Mouse (Mus musculus): ENCODE measurements around the gene Pacrg. TPM values are rescaled to one million over a fixed set of nuclear protein-coding genes. Genes with fewer than 3 reads are reported as not detected.

Gene Pacrg
- polyA plus RNA-seq, 1 experiment from 2014 or later = 2.2 TPM

DNA sequence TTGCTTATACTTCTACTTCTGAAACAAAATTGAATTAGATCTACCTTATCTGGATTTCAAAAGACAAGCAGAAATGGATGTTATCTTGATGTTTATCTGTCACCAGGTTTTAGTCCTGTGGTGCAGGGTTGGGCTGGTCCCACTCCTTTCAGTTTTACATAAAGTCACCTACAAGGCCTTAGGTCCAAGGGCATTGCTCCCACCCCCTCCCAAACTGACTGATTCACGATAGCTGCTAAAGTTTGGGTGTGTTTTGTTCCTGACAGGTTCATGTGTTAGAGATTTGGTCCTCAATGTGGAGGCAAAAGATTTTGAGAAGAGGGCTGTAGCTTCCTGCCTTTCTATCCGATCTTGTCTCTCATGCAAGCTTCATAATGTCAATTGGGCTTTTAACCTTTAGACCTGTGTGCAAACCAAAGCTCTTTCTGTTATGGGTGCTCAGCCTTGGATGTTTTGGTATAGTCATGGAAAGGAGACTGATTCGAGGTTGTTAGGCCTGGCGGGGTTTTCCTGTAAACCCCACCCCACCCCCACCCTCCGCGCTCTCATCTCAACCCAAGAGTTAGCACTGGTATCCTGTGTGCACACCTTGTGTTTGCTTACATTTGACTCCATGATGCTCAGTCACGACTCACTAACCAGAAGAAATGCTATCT lies 407.5 kb downstream of the Pacrg start:
- no peaks in the 10 kb centered on the region for H3K9me3 ChIP-seq
- no peak overlapping the region for H3K4me2 ChIP-seq (replicated peaks)
- H3K27me3 ChIP-seq = no peaks in the 10 kb centered on the region
- no peaks in the 10 kb centered on the region for H3K4me1 ChIP-seq
- no peak overlapping the region for H3K4me3 ChIP-seq
- WGBS = 89% methylated on average over 7 of the region's 7 CpGs
- no peak overlapping the region for H3K27ac ChIP-seq
- no peaks in the 10 kb centered on the region for H3K36me3 ChIP-seq
- no peak overlapping the region for H3K9ac ChIP-seq
- no peak for ATAC-seq (ENCODE audit: insufficient number of reproducible peaks, insufficient read depth, low FRiP score, low TSS enrichment)

- H3K36me3 ChIP-seq = no peaks in the 10 kb centered on the region
- no peak for ATAC-seq (ENCODE audit: insufficient number of reproducible peaks, insufficient read depth, low FRiP score, low TSS enrichment)
- no peak overlapping the region for H3K4me3 ChIP-seq
- no peaks in the 10 kb centered on the region for H3K4me1 ChIP-seq
- H3K27ac ChIP-seq = no peak overlapping the region
- 61% methylated on average over 6 of the region's 6 CpGs for WGBS
- H3K27me3 ChIP-seq = no peaks in the 10 kb centered on the region
- H3K9me3 ChIP-seq = no peaks in the 10 kb centered on the region
- no peak overlapping the region for H3K9ac ChIP-seq
- H3K4me2 ChIP-seq (replicated peaks) = no peak overlapping the region
Observed at GRCm38 (mm10) chr17:10431849-10432524, 408.1 kb downstream of the Pacrg start.

- Histone ChIP-seq H3K27ac (no peak overlapping the region), H3K4me3 (no peak overlapping the region), H3K4me1 (no peaks in the 10 kb centered on the region), H3K9me3 (no peaks in the 10 kb centered on the region), H3K36me3 (no peaks in the 10 kb centered on the region), H3K4me2 (replicated peaks) (no peak overlapping the region), H3K27me3 (no peaks in the 10 kb centered on the region), H3K9ac (no peak overlapping the region)
- no peak for ATAC-seq (ENCODE audit: insufficient number of reproducible peaks, insufficient read depth, low FRiP score, low TSS enrichment)
- 80% methylated on average over 4 of the region's 4 CpGs for whole genome bisulfite sequencing
Observed at GRCm38 (mm10) chr17:10430831-10431230, 409.3 kb downstream of the Pacrg start.

- Histone ChIP-seq H3K9me3 (no peaks in the 10 kb centered on the region), H3K4me3 (no peak overlapping the region), H3K27me3 (no peaks in the 10 kb centered on the region), H3K4me2 (replicated peaks) (no peak overlapping the region), H3K4me1 (no peaks in the 10 kb centered on the region), H3K9ac (no peak overlapping the region), H3K27ac (no peak overlapping the region), H3K36me3 (no peaks in the 10 kb centered on the region)
- no peak for ATAC-seq (ENCODE audit: insufficient number of reproducible peaks, insufficient read depth, low FRiP score, low TSS enrichment)
- WGBS = 86% methylated on average over 11 of the region's 11 CpGs
Observed at GRCm38 (mm10) chr17:10429406-10429805, 410.7 kb downstream of the Pacrg start.

DNA sequence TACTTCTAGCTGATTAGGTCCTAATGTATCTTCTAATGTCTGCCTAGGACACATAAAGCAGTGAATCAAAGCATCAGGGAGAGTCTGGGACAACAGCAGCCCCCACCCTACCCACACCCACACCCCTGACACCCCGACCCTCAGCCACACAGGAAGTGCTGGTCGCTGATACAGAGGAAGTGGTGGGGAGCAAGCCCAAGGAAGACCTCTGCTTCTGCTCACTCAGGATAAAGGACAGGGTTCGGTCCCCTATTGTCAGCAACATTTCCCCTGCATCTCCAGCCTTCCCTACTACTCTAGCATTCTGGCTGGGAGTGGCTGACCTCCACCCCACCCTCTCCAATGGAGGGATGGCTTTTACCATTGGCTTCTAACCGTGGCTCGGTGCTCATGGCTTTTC lies 414.8 kb downstream of the Pacrg start:
- 66% methylated on average over 5 of the region's 5 CpGs for WGBS
- Histone ChIP-seq H3K36me3 (no peaks in the 10 kb centered on the region), H3K4me3 (no peak overlapping the region), H3K27me3 (no peaks in the 10 kb centered on the region), H3K4me2 (replicated peaks) (no peak overlapping the region), H3K9me3 (no peaks in the 10 kb centered on the region), H3K4me1 (no peaks in the 10 kb centered on the region), H3K27ac (no peak overlapping the region), H3K9ac (no peak overlapping the region)
- no peak for ATAC-seq (ENCODE audit: insufficient number of reproducible peaks, insufficient read depth, low FRiP score, low TSS enrichment)

- no peaks in the 10 kb centered on the region for H3K36me3 ChIP-seq
- no peak overlapping the region for H3K4me3 ChIP-seq
- ATAC-seq (ENCODE audit: insufficient number of reproducible peaks, insufficient read depth, low FRiP score, low TSS enrichment) = no peak
- no peak overlapping the region for H3K9ac ChIP-seq
- no peak overlapping the region for H3K4me2 ChIP-seq (replicated peaks)
- H3K27me3 ChIP-seq = no peaks in the 10 kb centered on the region
- WGBS = 75% methylated on average over 7 of the region's 7 CpGs
- no peak overlapping the region for H3K27ac ChIP-seq
- no peaks in the 10 kb centered on the region for H3K4me1 ChIP-seq
- H3K9me3 ChIP-seq = no peaks in the 10 kb centered on the region
Observed at GRCm38 (mm10) chr17:10417558-10418253, 422.4 kb downstream of the Pacrg start.

DNA sequence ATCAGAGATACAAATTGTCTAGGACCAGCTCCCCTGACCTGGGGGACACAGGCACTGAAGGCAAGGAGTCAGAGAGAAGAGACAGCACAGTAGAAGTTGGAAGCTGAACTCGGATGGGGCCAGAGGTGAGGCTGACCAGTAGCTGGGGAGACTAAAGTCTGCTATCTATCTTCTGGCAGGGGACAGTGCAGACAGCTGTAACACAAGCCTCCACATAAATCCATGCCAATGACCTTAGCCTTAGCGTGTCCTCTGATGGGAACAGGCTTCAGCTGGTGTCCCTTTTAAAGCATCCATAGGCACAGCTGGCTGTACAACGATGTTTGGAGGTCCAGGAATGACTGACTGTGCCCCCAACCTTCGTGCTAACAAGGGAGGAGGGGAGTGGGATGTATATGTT lies 423.1 kb downstream of the Pacrg start:
- no peak overlapping the region for H3K4me3 ChIP-seq
- no peaks in the 10 kb centered on the region for H3K9me3 ChIP-seq
- no peaks in the 10 kb centered on the region for H3K36me3 ChIP-seq
- no peak overlapping the region for H3K9ac ChIP-seq
- H3K27me3 ChIP-seq = no peaks in the 10 kb centered on the region
- H3K4me2 ChIP-seq (replicated peaks) = no peak overlapping the region
- no peaks in the 10 kb centered on the region for H3K4me1 ChIP-seq
- H3K27ac ChIP-seq = no peak overlapping the region
- WGBS = 69% methylated on average over 4 of the region's 4 CpGs
- no peak for ATAC-seq (ENCODE audit: insufficient number of reproducible peaks, insufficient read depth, low FRiP score, low TSS enrichment)

- WGBS = 83% methylated on average over 4 of the region's 4 CpGs
- H3K36me3 ChIP-seq = no peaks in the 10 kb centered on the region
- no peaks in the 10 kb centered on the region for H3K4me1 ChIP-seq
- no peak overlapping the region for H3K4me3 ChIP-seq
- no peaks in the 10 kb centered on the region for H3K27me3 ChIP-seq
- no peak overlapping the region for H3K4me2 ChIP-seq (replicated peaks)
- ATAC-seq (ENCODE audit: insufficient number of reproducible peaks, insufficient read depth, low FRiP score, low TSS enrichment) = no peak
- H3K27ac ChIP-seq = no peak overlapping the region
- H3K9ac ChIP-seq = no peak overlapping the region
- H3K9me3 ChIP-seq = no peaks in the 10 kb centered on the region
Observed at GRCm38 (mm10) chr17:10416101-10416500, 424.0 kb downstream of the Pacrg start.

DNA sequence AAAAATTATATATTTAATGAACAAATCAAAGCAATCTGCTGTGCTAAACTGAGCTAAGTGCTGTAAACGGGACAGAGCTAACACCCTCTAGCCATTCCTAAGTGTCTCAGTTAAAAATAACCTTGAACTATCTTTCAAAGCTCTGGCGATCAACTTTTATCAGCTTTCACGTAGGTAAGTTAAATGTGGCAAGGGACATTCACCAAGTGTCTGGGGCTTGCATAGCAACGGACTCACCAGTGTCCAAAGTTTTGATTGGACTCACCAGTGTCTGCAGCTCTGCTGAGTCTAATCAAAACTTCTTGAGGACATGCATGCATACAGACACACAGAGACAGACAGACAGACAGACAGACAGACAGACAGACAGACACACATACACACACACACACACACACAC lies 425.7 kb downstream of the Pacrg start:
- no peak overlapping the region for H3K4me2 ChIP-seq (replicated peaks)
- 81% methylated on average over 4 of the region's 4 CpGs for WGBS
- ATAC-seq (ENCODE audit: insufficient number of reproducible peaks, insufficient read depth, low FRiP score, low TSS enrichment) = no peak

DNA sequence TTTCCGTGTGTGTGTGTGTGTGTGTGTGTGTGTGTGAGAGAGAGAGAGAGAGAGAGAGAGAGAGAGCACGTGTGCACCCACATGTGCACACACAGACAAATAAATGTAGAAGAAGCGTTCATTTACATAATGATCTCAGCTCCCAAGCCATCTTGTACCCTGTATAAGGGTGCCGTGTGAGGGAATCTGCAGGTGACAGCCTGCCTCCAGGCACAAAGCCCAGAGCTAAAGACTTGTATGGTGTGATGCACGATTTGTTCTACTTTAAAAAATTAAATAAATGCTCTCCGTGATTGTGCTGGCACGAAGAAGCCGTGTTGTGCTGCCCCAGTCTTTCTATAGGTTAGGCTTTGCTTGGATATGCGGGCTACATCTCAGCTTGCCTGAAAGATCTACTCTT lies 426.2 kb downstream of the Pacrg start:
- H3K27me3 ChIP-seq = no peaks in the 10 kb centered on the region
- WGBS = 87% methylated on average over 9 of the region's 9 CpGs

More for the DNA sequence above, 425.7 kb downstream of the Pacrg start:
- Histone ChIP-seq H3K9me3 (no peaks in the 10 kb centered on the region), H3K4me1 (no peaks in the 10 kb centered on the region), H3K27ac (no peak overlapping the region), H3K4me3 (no peak overlapping the region), H3K36me3 (no peaks in the 10 kb centered on the region), H3K9ac (no peak overlapping the region), H3K27me3 (no peaks in the 10 kb centered on the region)

DNA sequence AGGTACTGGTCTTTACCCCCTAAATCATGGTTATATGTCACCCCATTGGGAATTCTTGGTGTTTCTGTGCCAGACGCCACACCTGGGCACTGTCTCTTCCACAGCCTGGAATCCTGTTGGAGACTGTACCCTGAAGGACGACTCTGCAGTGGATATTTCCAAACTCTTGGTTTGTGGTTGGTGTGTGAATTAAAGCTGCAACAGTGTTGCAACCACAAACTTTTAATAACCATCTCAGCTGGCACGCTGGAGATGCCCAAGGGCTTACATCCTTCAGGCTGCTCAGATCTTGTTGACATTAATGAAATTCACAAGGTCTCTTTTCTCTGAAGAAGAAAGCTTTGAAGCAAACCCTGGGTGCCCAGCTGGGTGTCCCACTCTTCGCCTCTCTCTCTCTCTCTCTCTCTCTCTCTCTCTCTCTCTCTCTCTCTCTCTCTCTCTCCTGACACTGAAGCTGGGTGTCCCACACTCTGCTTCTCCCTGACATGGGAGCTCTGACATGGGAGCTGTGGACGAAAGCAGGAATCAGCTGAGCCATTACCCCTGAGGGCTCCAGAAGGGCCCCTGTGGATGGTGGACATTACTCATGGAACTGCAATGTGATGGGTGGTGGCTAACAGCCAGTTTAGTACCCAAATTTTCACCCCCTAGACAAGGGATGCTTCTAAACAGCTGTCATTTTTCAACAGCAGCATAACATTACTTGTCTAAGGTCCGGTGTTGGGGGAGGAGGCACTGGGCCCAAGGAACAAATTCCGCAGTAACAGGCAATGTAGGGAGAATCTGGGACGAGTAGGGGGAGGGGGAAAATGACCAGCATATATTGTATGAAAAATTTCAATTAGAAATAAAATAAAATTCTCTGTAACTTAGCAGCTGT lies 429.3 kb downstream of the Pacrg start:
- Histone ChIP-seq H3K4me1 (peaks cover 11% of the 10 kb centered on the region), H3K9ac (no peak overlapping the region), H3K27me3 (no peaks in the 10 kb centered on the region), H3K9me3 (no peaks in the 10 kb centered on the region), H3K36me3 (no peaks in the 10 kb centered on the region), H3K4me3 (no peak overlapping the region), H3K4me2 (replicated peaks) (no peak overlapping the region), H3K27ac (no peak overlapping the region)
- ATAC-seq (ENCODE audit: insufficient number of reproducible peaks, insufficient read depth, low FRiP score, low TSS enrichment) = no peak
- WGBS = 71% methylated on average over 8 of the region's 8 CpGs

More for the DNA sequence above, 426.2 kb downstream of the Pacrg start:
- no peak overlapping the region for H3K9ac ChIP-seq
- H3K4me3 ChIP-seq = no peak overlapping the region
- ATAC-seq (ENCODE audit: insufficient number of reproducible peaks, insufficient read depth, low FRiP score, low TSS enrichment) = no peak
- no peak overlapping the region for H3K27ac ChIP-seq
- H3K9me3 ChIP-seq = no peaks in the 10 kb centered on the region
- no peak overlapping the region for H3K4me2 ChIP-seq (replicated peaks)
- H3K36me3 ChIP-seq = no peaks in the 10 kb centered on the region
- H3K4me1 ChIP-seq = peaks cover 2% of the 10 kb centered on the region

Data from embryonic facial prominence, embryonic 12.5 days (tissue).